ENCODE assay signal across 8 mouse cellular contexts in genomic region chr12:16850431-16851375, GRCm38 (mm10). TPM values are rescaled to one million over a fixed set of nuclear protein-coding genes. Genes with fewer than 3 reads are reported as not detected.
DNase-seq lines count a peak whose midpoint lies in the region; ATAC-seq and TF ChIP-seq lines count a peak whose summit lies in the region.

No protein-coding gene starts in this region.

- peaks cover 8% of the 10 kb centered on the region for H3K4me1 ChIP-seq in hindbrain, postnatal 0 days (ENCODE audit: insufficient read depth, low read length)
- peaks cover 9% of the 10 kb centered on the region for H3K4me1 ChIP-seq in hindbrain, embryonic 16.5 days (ENCODE audit: control insufficient read depth, insufficient read depth, low read depth, low read length)
- peaks cover 18% of the 10 kb centered on the region for H3K4me1 ChIP-seq in heart, adult 2 months (ENCODE audit: control insufficient read depth, insufficient read depth, low read length)

- no peaks in the 10 kb centered on the region for H3K79me2 ChIP-seq in heart, adult 2 months (replicated peaks; ENCODE audit: control insufficient read depth, insufficient read depth, low read length)

- intact Hi-C loops in heart, adult 2 months (cut with DNase I) = no loop called here

- no peak overlapping the region for H3K4me3 ChIP-seq in hindbrain, postnatal 0 days (ENCODE audit: low read length)
- no peak overlapping the region for H3K4me3 ChIP-seq in hindbrain, embryonic 16.5 days (ENCODE audit: low read length)
- no peak overlapping the region for H3K4me3 ChIP-seq in heart, adult 2 months

- H3K4me2 ChIP-seq in hindbrain, postnatal 0 days (ENCODE audit: low read depth, low read length) = no peak overlapping the region
- H3K4me2 ChIP-seq in hindbrain, embryonic 16.5 days (ENCODE audit: low read length) = no peak overlapping the region

- no peaks in the 10 kb centered on the region for H3K27me3 ChIP-seq in hindbrain, postnatal 0 days (ENCODE audit: insufficient read depth, low read length)
- no peaks in the 10 kb centered on the region for H3K27me3 ChIP-seq in hindbrain, embryonic 16.5 days (replicated peaks; ENCODE audit: control insufficient read depth, insufficient read depth, low read length)
- H3K27me3 ChIP-seq in heart, adult 2 months (ENCODE audit: control insufficient read depth, insufficient read depth, low read length) = no peaks in the 10 kb centered on the region

- TF ChIP-seq EP300 in heart, adult 2 months (IDR thresholded peaks at IDR 0.05; ENCODE audit: insufficient read depth, low read depth, low read length) = peak; percentile 66; the same call in 1 of the 2 replicates

- TF ChIP-seq CTCF in hindbrain, postnatal 0 days (IDR thresholded peaks at IDR 0.05; ENCODE audit: low read depth) = peak; percentile 37
- TF ChIP-seq CTCF in heart, adult 2 months (IDR thresholded peaks at IDR 0.05) = peak; percentile 41

- no peak for ATAC-seq in hindbrain, postnatal 0 days
- ATAC-seq in hindbrain, embryonic 16.5 days = no peak

- H3K36me3 ChIP-seq in hindbrain, postnatal 0 days (ENCODE audit: insufficient read depth, low read length) = no peaks in the 10 kb centered on the region
- H3K36me3 ChIP-seq in hindbrain, embryonic 16.5 days (ENCODE audit: control insufficient read depth, insufficient read depth, low read length) = no peaks in the 10 kb centered on the region
- H3K36me3 ChIP-seq in heart, adult 2 months (ENCODE audit: control insufficient read depth, insufficient read depth, low read length) = no peaks in the 10 kb centered on the region

- H3K27ac ChIP-seq in hindbrain, postnatal 0 days = no peak overlapping the region
- no peak overlapping the region for H3K27ac ChIP-seq in hindbrain, embryonic 16.5 days (ENCODE audit: low read depth, low read length)
- peak overlapping the region; percentile 40 for H3K27ac ChIP-seq in heart, adult 2 months

- 44% methylated on average over 16 of the region's 16 CpGs for WGBS in hindbrain, postnatal 0 days
- WGBS in hindbrain, embryonic 16.5 days = 42% methylated on average over 16 of the region's 16 CpGs
- WGBS in heart, adult 2 months = 50% methylated on average over 16 of the region's 16 CpGs

- TF ChIP-seq POLR2A in heart, adult 2 months (IDR thresholded peaks at IDR 0.05; ENCODE audit: insufficient read depth, low read depth, low read length) = 0 out of 2 replicates have a peak, but pooled peaks have one; percentile 22

- H3K9me3 ChIP-seq in hindbrain, postnatal 0 days (ENCODE audit: low read length) = no peaks in the 10 kb centered on the region
- no peaks in the 10 kb centered on the region for H3K9me3 ChIP-seq in hindbrain, embryonic 16.5 days (ENCODE audit: control insufficient read depth, low read length)

- peak; percentile 22 for DNase-seq in hindbrain, postnatal 0 days (ENCODE audit: low spot score)
- peak; percentile 73 for DNase-seq in ES-CJ7 (ENCODE audit: low read depth, low spot score)
- peak; percentile 88 for DNase-seq in cerebellum, adult 9-10 months
- peak; percentile 70 to 80 for DNase-seq in heart, adult 2 months
- peak; percentile 42 to 48 for DNase-seq in kidney, postnatal 36 days
- peak; percentile 67 for DNase-seq in right cerebral cortex, postnatal 25 days
- no peak for DNase-seq in B cell, adult 2 months

- H3K9ac ChIP-seq in hindbrain, postnatal 0 days (replicated peaks; ENCODE audit: low read length) = no peak overlapping the region
- no peak overlapping the region for H3K9ac ChIP-seq in hindbrain, embryonic 16.5 days (ENCODE audit: low read depth, low read length)
- H3K9ac ChIP-seq in heart, adult 2 months (ENCODE audit: low read depth, low read length) = no peak overlapping the region

RNA-seq across cellular contexts. Expression of gene E2f6, which starts 39.9 kb away (rescaled TPM):
- 21.2 and 27.5 TPM in 2 replicates for total RNA-seq in hindbrain, postnatal 0 days (2014; rRNA removed)
- 20.0 and 21.3 TPM in 2 replicates for polyA plus RNA-seq in hindbrain, postnatal 0 days (2015; fragmentation: Nextera tagmentation; extraction: Ambion mirVana)
- 28.9 and 30.2 TPM in 2 replicates for polyA plus RNA-seq in hindbrain, embryonic 16.5 days (2015; fragmentation: Nextera tagmentation; extraction: Ambion mirVana)
- total RNA-seq in heart, adult 2 months (2021) = 10 to 100 TPM; 79.1 to 84.1 TPM
- 46.7 and 87.4 TPM in 2 replicates for polyA plus RNA-seq in heart, adult 2 months (2012; rRNA removed)

RNA-seq across cellular contexts. Expression of gene Rock2, which starts 44.0 kb away (rescaled TPM):
- 20.4 and 20.9 TPM in 2 replicates for total RNA-seq in hindbrain, postnatal 0 days (2014; rRNA removed)
- polyA plus RNA-seq in hindbrain, postnatal 0 days (2015; fragmentation: Nextera tagmentation; extraction: Ambion mirVana) = 12.2 and 12.7 TPM in 2 replicates
- polyA plus RNA-seq in hindbrain, embryonic 16.5 days (2015; fragmentation: Nextera tagmentation; extraction: Ambion mirVana) = 9.6 and 10.9 TPM in 2 replicates
- 10 to 100 TPM; 78.0 to 80.2 TPM for total RNA-seq in heart, adult 2 months (2021)
- polyA plus RNA-seq in heart, adult 2 months (2012; rRNA removed) = 11.2 and 27.6 TPM in 2 replicates

RNA-seq across cellular contexts. Expression of gene Greb1, which starts 50.0 kb away (rescaled TPM):
- total RNA-seq in hindbrain, postnatal 0 days (2014; rRNA removed) = 0.86 and 2.1 TPM in 2 replicates
- polyA plus RNA-seq in hindbrain, postnatal 0 days (2015; fragmentation: Nextera tagmentation; extraction: Ambion mirVana) = 0.32 and 0.33 TPM in 2 replicates
- 0.51 and 0.70 TPM in 2 replicates for polyA plus RNA-seq in hindbrain, embryonic 16.5 days (2015; fragmentation: Nextera tagmentation; extraction: Ambion mirVana)
- total RNA-seq in heart, adult 2 months (2021) = under 1 TPM; 0.25 to 0.39 TPM
- polyA plus RNA-seq in heart, adult 2 months (2012; rRNA removed) = 0.44 and 0.51 TPM in 2 replicates

Comparison
In these comparisons a context has a peak if more than half of its experiments do, and no peak if none do; other contexts are left out.
1. DNase-seq: peak in hindbrain, postnatal 0 days (single experiment), ES-CJ7 (single experiment), cerebellum, adult 9-10 months (single experiment), heart, adult 2 months (2 of 2), kidney, postnatal 36 days (2 of 2) and right cerebral cortex, postnatal 25 days (single experiment); none in B cell, adult 2 months (0 of 2).